Mouse (Mus musculus) lung, embryonic 16.5 days (tissue): ENCODE results near the gene Gm12666. TPM values are rescaled to one million over a fixed set of nuclear protein-coding genes. Genes with fewer than 3 reads are reported as not detected.
A peak's percentile ranks its signal among the peaks of the same experiment; 100 is the strongest.
"Not testable (repeated sequence)": the region's sequence is repeated elsewhere in the genome, so short reads cannot be mapped to it uniquely, and the experiment has no call there.

Experiments used
- ATAC-seq: fragments of 200-750 bp; cut with Nextera tagmentation; 2 replicates; pipeline ENCODE4 v1.8.0; 2017; ENCODE audit warnings: low read depth, mild to moderate bottlenecking, moderate library complexity
- H3K27ac ChIP-seq: fragments of 300-500 bp; sonication (generic); 2 replicates; pipeline ENCODE4 v1.5.1; 2014; ENCODE audit warnings: mild to moderate bottlenecking, control low read depth, low read length
- H3K27me3 ChIP-seq: fragments of 300-500 bp; sonication (generic); 2 replicates; pipeline ENCODE4 v1.6.1; 2014; ENCODE audit warnings: low read depth, low read length, mixed read lengths; ENCODE audit not compliant: control insufficient read depth, insufficient read depth
- H3K36me3 ChIP-seq: fragments of 300-500 bp; sonication (generic); 2 replicates; pipeline ENCODE4 v1.6.1; 2014; ENCODE audit warnings: low read length; ENCODE audit not compliant: control insufficient read depth, insufficient read depth
- H3K4me1 ChIP-seq: fragments of 300-500 bp; sonication (generic); replicated peaks from 2 replicates; pipeline ENCODE4 v1.6.1; 2014; ENCODE audit warnings: low read length, mixed read lengths; ENCODE audit not compliant: control insufficient read depth, insufficient read depth
- H3K4me2 ChIP-seq: fragments of 300-500 bp; sonication (generic); 2 replicates; pipeline ENCODE4 v1.6.1; 2014; ENCODE audit warnings: low read depth, low read length, control low read depth
- H3K4me3 ChIP-seq: fragments of 300-500 bp; sonication (generic); 2 replicates; pipeline ENCODE4 v1.5.1; 2014; ENCODE audit warnings: mild to moderate bottlenecking, low read length, control low read depth
- H3K9ac ChIP-seq: fragments of 300-500 bp; sonication (generic); 2 replicates; pipeline ENCODE4 v1.6.1; 2014; ENCODE audit warnings: low read length, control low read depth
- H3K9me3 ChIP-seq: fragments of 300-500 bp; sonication (generic); 2 replicates; pipeline ENCODE4 v1.6.1; 2016; ENCODE audit warnings: low read length; ENCODE audit not compliant: control insufficient read depth
- WGBS: fragments of 180-500 bp; shearing (Covaris S2); extraction: QIAGEN DNeasy Blood & Tissue Kit; methylation state at CpG from one replicate; pipeline ENCODE4 v1.1.7; 2014; 5-methylcytosine and 5-hydroxymethylcytosine counted together
- polyA plus RNA-seq: library from polyadenylated mRNA; unstranded; fragments of >200 nt; fragmentation: Nextera tagmentation; extraction: Ambion mirVana; gene quantifications from 2 replicates; pipeline ENCODE4 v1.2.1, GENCODE M21; 2015

Gene Gm12666
- not detected in 2 replicates for polyA plus RNA-seq

- H3K27ac ChIP-seq, H3K4me1 ChIP-seq, ATAC-seq, H3K9ac ChIP-seq, H3K9me3 ChIP-seq, H3K27me3 ChIP-seq, H3K4me2 ChIP-seq, H3K36me3 ChIP-seq, H3K4me3 ChIP-seq: not testable (repeated sequence)
- WGBS: 77% methylated on average over 1 of the region's 1 CpGs
These were observed at the start of gene Gm12666 for GRCm38 (mm10) chr4:92191649-92192048. Gm12666 (minus strand) TSS chr4:92191749.

GRCm38 (mm10) chr4:92226326-92226725 lies 34.8 kb upstream of the Gm12666 start:
- Histone ChIP-seq H3K27ac (no peak overlapping the region), H3K4me3 (no peak overlapping the region), H3K4me1 (no peaks in the 10 kb centered on the region), H3K27me3 (no peaks in the 10 kb centered on the region), H3K36me3 (no peaks in the 10 kb centered on the region), H3K4me2 (no peak overlapping the region), H3K9ac (no peak overlapping the region), H3K9me3 (no peaks in the 10 kb centered on the region)
- ATAC-seq: no peak
- WGBS: 54% methylated on average over 2 of the region's 2 CpGs

- H3K4me1 ChIP-seq: no peaks in the 10 kb centered on the region
- no peaks in the 10 kb centered on the region for H3K9me3 ChIP-seq
- 29% methylated on average over 1 of the region's 1 CpGs for WGBS
- no peak overlapping the region for H3K4me2 ChIP-seq
- no peak overlapping the region for H3K4me3 ChIP-seq
- no peaks in the 10 kb centered on the region for H3K27me3 ChIP-seq
- no peaks in the 10 kb centered on the region for H3K36me3 ChIP-seq
- H3K9ac ChIP-seq: no peak overlapping the region
- no peak overlapping the region for H3K27ac ChIP-seq
- peak; percentile 90 for ATAC-seq
These were observed 24.7 kb upstream of the Gm12666 start for GRCm38 (mm10) chr4:92216286-92216685.

- no peaks in the 10 kb centered on the region for H3K36me3 ChIP-seq
- no peak overlapping the region for H3K4me3 ChIP-seq
- H3K27me3 ChIP-seq: no peaks in the 10 kb centered on the region
- no peaks in the 10 kb centered on the region for H3K9me3 ChIP-seq
- WGBS: 81% methylated on average over 1 of the region's 1 CpGs
- no peaks in the 10 kb centered on the region for H3K4me1 ChIP-seq
- ATAC-seq: no peak
- H3K9ac ChIP-seq: no peak overlapping the region
- H3K4me2 ChIP-seq: no peak overlapping the region
- H3K27ac ChIP-seq: no peak overlapping the region
These were observed 38.9 kb downstream of the Gm12666 start for GRCm38 (mm10) chr4:92152646-92153045.

- H3K27me3 ChIP-seq: no peaks in the 10 kb centered on the region
- ATAC-seq: no peak
- no peak within 1 kb of the TSS for H3K4me3 ChIP-seq
- no peaks in the 10 kb centered on the region for H3K9me3 ChIP-seq
- H3K9ac ChIP-seq: no peak within 1 kb of the TSS
- H3K4me1 ChIP-seq: no peaks in the 10 kb centered on the region
- no peak within 1 kb of the TSS for H3K4me2 ChIP-seq
- no peaks in the 10 kb centered on the region for H3K36me3 ChIP-seq
- H3K27ac ChIP-seq: no peak within 1 kb of the TSS
These were observed 44.4 kb downstream of the Gm12666 start, which contains the start of gene Izumo3 for GRCm38 (mm10) chr4:92147134-92147533. Izumo3 (minus strand) TSS chr4:92147234.

Other genes with a start within 250 kb of the Gm12666 start
- not detected in 2 replicates for gene Izumo3, start 44.5 kb downstream of the Gm12666 start, polyA plus RNA-seq